Mouse (Mus musculus) CH12F3 (cell line): ENCODE measurements around the gene Rpap1.

Experiments used
- in situ Hi-C: fragments of 300-500 bp; cut with MboI; formaldehyde crosslinking; loops from 2 replicates; pipeline ENCODE4 v1.14.3; 2020; ENCODE audit warnings: low sequenced_read_pairs

The Rpap1 gene

GRCm38 (mm10) chr2:119787206-119787883 is at the start of gene Rpap1:
Gene Rpap1 (minus strand): TSS chr2:119787537.
- in situ Hi-C loops = no loop called here

GRCm38 (mm10) chr2:119834231-119834630 is 46.9 kb upstream of the Rpap1 start:
- in situ Hi-C loops = no loop called here

DNA sequence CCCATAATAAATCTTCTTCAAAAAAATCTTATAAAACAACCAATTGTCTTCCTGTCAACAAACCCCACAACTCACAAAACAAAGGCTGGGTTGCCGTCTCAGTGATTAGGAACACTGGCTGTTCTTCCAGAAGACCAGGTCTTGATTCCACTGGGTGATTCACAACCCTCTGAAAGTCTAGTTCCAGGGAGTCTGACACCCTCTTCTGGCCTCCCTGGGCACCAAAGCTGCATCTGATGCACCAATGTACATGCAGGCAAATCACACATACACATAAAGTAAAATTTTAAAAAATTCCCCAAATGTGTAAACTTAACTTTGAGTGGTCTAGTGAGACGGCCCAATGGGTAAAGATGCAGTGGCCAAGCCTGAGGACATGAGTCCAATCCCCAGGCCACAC is 43.2 kb upstream of the Rpap1 start:
- in situ Hi-C loops = no loop called here

DNA sequence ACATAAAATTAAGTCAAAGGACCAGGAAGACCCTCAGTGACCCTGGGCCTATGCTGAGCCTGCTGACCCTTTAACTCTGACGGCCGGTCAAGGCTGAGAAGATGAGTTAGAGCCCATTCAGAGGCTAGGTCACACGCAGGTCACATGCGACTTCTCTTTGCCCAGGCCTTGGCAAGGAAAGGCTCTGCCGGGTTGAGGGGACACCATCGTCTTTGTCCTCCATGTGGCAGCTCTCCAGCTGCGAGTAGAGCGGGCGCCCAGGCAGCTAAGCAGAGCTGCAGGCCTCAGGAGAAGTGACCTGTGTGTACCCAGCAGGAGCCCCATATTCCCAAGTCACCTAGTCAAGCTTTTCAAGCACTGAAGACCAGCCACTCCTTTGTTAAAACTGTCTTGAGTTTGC is 33.8 kb upstream of the Rpap1 start:
- in situ Hi-C loops = no loop called here

GRCm38 (mm10) chr2:119818668-119819272 is 31.4 kb upstream of the Rpap1 start:
- in situ Hi-C loops = no loop called here

DNA sequence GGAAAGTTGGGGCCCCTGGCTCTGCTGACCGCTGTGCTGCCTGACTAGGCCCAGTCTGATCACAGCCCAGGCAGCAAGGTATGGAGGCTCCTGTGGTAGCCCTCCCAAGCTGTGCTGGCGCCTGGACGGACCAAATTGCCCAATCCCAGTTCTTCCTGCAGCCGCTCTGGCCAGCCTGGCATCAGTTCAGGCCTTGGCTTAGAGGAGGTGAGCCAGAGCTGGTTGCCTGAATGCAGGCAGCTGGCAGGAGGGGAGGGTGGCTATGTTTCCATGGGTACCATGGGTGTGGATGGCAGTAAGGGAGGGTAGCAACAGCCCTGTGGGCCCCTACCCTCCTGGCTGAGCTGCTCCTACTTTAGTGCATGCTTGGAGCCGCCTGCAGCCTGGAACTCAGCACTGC is 29.7 kb upstream of the Rpap1 start:
- in situ Hi-C loops = no loop called here

DNA sequence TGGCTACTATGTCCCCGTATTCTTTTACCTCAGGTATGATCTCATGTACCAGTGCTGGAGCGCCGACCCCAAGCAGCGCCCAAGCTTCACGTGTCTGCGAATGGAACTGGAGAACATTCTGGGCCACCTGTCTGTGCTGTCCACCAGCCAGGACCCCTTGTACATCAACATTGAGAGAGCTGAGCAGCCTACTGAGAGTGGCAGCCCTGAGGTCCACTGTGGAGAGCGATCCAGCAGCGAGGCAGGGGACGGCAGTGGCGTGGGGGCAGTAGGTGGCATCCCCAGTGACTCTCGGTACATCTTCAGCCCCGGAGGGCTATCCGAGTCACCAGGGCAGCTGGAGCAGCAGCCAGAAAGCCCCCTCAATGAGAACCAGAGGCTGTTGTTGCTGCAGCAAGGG is 29.3 kb upstream of the Rpap1 start:
- in situ Hi-C loops = no loop called here

GRCm38 (mm10) chr2:119814376-119814933 is 27.1 kb upstream of the Rpap1 start:
- in situ Hi-C loops = no loop called here

- in situ Hi-C loops = no loop called here
Observed at GRCm38 (mm10) chr2:119811490-119812146, 24.3 kb upstream of the Rpap1 start.

- in situ Hi-C loops = no loop called here
Observed at GRCm38 (mm10) chr2:119810890-119811289, 23.6 kb upstream of the Rpap1 start.

GRCm38 (mm10) chr2:119808881-119809280 is 21.5 kb upstream of the Rpap1 start:
- in situ Hi-C loops = no loop called here

DNA sequence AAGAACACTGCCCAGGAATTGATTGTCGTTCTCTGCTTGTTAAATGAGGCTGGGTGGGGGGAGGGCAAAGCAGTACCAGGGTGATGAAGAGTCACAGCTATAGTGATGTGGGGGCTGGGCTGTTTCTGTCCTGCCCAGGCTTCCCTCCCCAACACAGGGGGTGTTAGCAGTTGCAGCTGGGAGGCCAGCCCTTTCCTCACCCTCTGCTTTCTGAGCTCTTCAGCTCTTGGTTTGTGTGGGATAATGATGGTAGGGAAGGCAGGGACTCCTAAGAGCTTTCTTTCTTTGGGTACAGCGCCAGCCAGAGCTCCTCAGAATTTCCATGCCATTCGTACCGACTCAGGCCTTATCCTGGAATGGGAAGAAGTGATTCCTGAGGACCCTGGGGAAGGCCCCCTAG is 21.1 kb upstream of the Rpap1 start:
- in situ Hi-C loops = no loop called here

DNA sequence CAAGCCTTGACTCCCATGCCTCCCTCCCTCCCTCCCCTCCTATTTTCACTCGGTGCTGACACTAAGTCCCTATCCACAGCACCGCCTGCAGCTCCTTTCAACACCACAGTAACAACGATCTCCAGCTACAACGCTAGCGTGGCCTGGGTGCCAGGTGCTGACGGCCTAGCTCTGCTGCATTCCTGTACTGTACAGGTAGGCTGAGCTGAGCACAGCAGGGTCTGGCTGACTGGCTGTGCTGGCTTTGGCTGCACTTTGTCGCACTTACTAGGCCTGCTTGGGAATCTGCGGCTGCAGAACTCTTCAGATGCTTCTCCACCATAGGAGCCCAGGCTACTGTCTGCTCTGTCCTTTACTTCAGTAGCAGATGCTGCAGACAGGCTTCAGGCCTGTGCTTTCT is 18.2 kb upstream of the Rpap1 start:
- in situ Hi-C loops = no loop called here

DNA sequence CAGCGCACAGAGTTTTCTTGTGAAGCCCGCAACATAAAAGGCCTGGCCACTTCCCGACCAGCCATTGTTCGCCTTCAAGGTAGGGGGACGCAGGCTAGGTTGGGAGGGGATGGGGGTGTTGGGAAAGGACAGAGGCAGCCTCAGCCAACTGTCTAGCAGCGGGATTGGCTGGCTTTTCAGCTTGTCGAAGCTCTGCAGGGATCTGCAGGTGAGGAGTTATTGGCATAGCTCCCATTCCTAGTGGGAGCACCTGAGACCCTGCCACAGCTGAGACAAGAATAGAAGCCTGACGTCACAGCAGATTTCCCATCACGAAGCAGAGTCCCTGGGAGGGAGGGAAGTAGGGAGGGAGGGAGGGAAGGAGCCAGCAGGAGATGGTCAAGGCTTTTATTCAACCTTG is 17.4 kb upstream of the Rpap1 start:
- in situ Hi-C loops = no loop called here

GRCm38 (mm10) chr2:119804275-119804628 is 16.9 kb upstream of the Rpap1 start:
- in situ Hi-C loops = no loop called here

DNA sequence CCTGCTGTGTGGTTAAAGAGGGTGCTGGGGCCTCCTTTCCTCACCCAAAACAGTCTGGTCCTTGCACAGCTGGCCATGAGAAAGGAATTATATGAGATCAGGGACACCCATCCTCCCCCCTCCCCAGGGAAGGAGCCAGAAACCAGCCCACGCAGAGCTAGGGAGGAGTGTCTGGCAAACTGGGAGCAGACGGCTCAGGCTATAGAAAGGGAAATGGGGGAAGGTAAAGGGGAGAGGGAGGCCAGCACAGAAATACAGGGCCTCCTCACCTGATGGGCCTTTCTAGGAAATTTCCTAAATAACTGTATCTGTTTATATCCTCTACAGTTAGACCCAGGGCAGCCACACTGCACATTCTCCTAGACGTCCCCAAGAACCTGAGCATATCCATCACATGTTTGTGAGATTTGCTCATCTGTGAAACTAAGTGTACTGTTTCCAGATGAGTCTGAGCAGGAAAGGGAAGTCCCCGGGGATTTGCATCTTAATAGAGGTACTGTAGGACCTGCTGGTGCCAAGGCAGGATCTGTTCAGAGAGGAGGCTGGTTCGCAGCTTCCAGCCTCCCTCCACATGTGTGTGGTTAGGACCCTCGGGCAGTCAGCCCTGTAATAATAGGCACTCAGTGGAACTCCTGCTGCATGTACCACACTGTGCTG is 16.4 kb upstream of the Rpap1 start:
- in situ Hi-C loops = no loop called here

DNA sequence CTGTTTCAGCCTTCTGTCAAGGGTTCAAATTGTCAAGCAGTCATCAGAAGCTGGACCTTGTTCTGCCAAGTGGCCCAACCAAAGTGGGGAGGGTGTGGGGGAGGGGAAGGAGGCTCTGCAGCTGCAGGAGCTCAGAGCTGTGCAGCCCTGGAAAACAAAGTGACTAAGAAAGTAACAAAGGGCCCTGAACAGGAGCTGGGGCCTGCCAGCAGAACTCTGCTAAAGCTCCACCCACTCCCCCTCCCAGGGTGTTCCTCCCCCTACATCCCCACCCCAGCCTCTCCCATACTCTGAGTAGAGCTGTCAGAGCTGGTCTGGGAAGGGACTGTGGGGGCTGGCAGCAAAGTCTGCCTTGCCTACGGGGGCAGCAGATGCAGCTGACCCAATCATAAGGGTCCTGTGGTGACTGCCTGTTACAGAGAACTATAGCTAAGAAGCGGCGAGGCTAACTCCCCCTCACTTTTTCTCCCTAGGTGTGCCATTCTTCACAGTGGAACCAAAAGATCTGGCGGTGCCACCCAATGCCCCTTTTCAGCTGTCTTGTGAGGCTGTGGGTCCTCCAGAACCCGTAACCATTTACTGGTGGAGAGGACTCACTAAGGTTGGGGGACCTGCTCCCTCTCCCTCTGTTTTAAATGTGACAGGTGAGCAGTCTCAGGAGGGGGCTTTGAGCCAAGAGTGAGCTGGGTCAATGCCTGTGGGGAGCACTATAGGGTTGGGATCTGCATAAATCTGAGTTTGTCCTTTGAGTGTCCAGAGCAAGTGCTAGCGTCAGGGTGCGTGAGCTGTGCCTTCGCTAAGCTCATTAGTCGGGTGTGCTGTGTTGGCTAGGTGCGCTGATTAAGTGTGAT is 15.7 kb upstream of the Rpap1 start:
- in situ Hi-C loops = no loop called here

DNA sequence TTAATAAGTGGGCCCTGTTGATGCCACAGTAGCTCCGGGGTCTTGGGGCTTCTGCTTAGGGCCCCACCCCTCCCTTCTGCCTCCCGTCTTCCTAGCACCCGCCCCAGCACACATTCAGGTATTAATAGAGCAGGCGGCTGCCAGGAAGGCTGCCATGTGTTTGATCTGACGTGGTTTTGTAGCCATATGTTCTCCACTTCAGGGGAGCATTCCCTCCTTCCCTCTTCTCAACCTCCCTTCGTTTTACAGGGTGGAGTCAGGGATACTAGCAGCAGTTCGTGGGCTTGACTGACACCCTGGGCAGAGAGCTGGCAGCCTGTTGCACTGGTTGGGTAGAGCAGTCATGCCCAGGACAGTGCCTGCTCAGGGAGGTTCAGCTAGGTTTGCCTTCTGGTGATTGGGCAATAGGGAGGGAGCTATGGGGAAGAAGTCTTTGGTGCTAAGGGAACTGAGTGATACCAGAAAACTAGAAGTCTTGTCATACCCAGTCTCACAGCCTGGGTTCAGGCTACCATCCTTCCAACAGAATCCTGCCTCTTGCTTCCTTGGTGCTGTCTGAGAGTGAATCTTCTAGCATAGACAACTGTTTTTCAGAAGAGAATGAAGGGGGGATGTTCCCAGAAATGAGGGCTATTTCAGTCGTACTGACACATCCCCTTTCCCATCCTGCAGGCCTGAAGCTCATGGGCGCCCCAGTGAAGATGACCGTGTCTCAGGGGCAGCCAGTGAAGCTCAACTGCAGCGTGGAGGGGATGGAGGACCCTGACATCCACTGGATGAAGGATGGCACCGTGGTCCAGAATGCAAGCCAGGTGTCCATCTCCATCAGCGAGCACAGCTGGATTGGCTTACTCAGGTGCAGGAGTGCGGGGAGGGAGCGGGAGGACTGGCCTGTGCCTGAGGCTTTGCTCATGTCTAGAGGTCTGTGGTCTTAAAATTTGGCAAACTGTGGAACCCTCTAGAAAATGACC is 13.8 kb upstream of the Rpap1 start:
- in situ Hi-C loops = no loop called here

- in situ Hi-C loops = no loop called here
Observed at GRCm38 (mm10) chr2:119799961-119800550, 12.7 kb upstream of the Rpap1 start.
